Mouse (Mus musculus) right cerebral cortex, postnatal 10 days (tissue): ENCODE results near the gene Ppp1r14a.

Source experiments
- DNase-seq, 2 experiments: peaks; one replicate each; pipeline ENCODE4 v3.0.0; 2021; ENCODE audit warnings: low spot score in 2 of 2

Gene Ppp1r14a

GRCm38 (mm10) chr7:29328984-29329383, 39.9 kb downstream of the Ppp1r14a start:
- no peak for DNase-seq

GRCm38 (mm10) chr7:29334156-29334555, 45.0 kb downstream of the Ppp1r14a start:
- no peak for DNase-seq

DNA sequence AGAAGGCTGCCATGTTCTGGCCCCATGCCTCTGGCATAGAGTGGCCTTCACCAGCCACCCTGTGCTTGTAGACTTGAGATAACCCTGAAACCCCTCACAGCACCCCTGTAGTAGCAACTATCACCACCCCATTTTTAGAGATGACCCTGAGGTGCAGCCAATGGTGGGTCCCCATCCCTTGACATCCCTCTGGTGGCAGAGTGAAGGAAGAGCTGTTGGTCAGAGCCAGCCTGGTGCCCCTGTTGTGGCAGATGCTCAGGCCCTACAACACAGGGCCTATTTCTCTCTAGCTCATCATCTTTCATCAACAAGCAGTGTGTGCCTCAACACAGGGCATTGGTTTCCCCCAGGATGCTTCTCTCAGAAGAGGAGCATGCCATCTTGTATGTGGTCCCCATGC, 46.2 kb downstream of the Ppp1r14a start:
- no peak for DNase-seq

DNA sequence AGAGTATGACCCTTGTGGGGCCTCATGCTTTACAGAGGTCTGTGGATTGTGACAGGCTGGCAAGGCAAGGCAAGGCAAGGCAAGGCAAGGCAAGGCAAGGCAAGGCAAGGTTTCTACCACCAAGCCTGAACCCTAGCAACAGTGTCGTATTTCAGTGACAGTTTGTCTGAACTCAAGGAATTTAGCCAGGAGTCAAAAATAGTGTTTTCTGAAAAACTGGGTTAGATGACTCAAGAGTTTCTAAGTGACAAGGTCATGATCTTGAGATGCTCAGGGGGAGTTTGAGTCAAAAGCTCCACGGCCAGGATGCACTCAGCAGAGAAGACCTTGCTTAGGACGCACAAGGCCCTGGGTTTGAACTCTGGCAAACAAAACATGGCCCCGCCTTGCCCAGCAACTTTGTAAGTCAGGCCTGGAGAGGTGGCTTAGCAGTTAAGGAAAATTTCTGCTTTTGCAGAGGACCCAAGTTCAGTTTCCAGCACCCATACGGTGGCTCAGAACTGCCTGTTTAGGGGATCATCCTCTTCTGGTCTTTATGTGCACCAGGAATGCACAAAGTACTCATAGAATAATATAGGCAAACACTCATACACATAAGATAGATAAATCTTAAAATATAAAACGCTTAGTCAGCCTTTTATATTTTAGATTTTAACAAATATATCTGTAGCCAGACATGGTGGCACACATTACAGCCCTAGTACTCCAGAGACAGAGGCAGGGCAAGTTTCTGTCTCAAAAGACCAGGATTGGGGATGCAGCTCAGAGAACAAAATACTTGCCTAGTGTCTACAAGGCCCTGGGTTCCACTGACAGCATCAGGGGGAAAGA, 46.9 kb downstream of the Ppp1r14a start:
- DNase-seq: no peak

DNA sequence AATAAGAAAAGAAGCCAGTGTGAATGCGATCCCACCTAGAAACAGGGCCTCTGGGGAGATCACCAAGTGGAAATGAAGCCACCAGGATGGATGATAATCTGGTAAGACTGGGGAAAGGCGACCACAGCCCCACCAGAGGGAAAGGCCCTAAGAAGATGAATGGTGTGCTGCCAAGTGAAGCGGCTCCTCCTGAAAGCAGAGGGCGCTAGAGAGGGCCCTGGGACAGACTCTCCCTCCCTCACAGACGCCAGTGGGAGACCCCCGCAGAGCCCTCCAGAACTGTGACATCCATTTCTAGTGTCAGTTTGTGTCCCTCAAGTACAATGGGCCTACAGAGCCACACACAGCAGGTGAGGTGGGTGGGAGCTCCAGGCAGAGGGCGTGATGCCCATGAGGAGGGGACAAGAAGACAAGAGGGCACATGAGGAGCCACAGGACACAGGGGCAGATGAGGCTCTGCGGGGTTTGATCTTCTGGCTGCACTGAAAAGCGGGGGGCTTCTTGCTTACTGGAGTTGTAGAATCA, 47.7 kb downstream of the Ppp1r14a start:
- no peak for DNase-seq

- DNase-seq: no peak
Measured at GRCm38 (mm10) chr7:29337766-29338165, 48.7 kb downstream of the Ppp1r14a start.

GRCm38 (mm10) chr7:29338351-29338919, 49.3 kb downstream of the Ppp1r14a start:
- DNase-seq: no peak

- no peak for DNase-seq
Measured at GRCm38 (mm10) chr7:29338984-29339679, 50.0 kb downstream of the Ppp1r14a start.

GRCm38 (mm10) chr7:29340247-29340646, 51.1 kb downstream of the Ppp1r14a start:
- DNase-seq: no peak

DNA sequence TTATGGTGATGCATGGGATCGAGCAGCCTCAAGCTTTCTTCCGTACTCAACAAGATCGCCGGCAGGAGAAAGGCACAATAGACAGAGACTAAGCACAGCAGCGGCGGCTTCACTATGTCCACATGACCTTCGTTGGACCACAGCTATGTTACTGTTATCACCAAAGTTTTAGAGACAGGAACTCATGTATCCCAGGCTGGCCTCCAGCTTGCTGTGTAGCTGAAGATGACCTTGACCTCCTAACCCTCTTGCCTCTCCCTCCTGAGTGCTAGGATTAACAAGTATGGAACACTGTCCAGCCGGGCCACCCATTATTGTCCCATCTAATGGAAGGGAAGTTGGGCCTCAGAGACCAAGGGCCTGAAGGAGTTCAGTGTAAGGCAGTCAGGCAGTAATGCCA, 51.7 kb downstream of the Ppp1r14a start:
- no peak for DNase-seq

DNA sequence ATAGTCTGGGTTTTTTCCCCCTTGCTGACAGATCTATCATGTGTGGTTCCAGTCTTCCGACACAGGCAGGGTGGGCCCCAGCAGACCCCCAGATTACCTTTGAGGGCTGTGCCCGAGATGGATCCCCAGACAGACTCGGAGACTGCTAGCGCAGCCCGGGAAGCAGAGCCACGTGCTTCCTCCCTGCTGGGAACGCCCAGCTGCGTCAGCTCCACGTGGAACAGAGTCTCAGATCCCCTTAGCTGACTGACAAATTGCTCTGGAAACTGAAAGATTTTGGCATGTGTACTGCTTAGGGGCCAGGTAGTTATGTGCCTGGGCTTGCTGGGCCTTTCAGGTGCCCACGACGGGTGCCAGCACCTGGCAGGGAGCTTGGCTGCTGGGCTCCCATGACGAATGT, 52.6 kb downstream of the Ppp1r14a start:
- DNase-seq: peak; percentile 73 to 75

GRCm38 (mm10) chr7:29342489-29343092, 53.5 kb downstream of the Ppp1r14a start:
- DNase-seq: no peak
